Mouse (Mus musculus): ENCODE results near the gene Bub3.
A peak's percentile ranks its signal among the peaks of the same experiment; 100 is the strongest.

Bub3 gene

DNA sequence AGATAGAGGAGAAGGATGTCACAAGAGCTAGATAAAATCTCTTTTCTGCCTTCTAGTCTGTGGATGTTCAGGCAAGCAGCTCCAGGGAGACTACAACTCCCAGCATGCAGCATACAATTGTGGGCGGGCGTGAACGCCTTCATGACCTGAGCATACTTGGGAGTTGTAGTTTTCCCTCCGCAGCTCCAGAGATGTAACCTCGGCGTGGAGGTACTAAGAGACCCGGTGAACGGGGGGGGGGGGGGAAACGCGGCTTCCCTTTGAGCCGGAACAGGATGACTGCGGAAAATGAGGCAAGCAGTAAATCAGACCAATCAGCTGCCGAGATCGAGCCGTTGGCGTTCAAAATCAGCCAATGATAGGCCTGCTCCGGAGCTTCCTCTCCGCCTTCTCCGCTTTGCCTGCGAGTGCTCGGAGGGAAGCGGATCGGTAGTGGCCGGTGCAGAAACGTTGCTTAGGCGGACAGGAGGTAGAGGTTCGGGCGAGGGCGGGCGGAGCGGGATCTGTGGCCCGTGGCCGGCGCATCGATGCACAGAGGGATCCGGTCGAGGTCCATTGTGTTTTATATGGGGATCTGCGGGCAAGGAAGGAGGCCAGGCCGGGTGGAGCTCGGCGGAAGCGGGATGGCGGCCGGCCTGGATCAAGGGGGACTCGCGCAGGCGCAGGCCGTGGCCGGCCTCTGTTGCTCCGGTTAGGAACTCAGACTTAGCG, at the start of gene Bub3:
Bub3 (plus strand) TSS at position 237 of the 711 bp plus-strand sequence.
- DNase-seq (ENCODE audit: low read depth, low spot score), result peak; percentile 99

DNA sequence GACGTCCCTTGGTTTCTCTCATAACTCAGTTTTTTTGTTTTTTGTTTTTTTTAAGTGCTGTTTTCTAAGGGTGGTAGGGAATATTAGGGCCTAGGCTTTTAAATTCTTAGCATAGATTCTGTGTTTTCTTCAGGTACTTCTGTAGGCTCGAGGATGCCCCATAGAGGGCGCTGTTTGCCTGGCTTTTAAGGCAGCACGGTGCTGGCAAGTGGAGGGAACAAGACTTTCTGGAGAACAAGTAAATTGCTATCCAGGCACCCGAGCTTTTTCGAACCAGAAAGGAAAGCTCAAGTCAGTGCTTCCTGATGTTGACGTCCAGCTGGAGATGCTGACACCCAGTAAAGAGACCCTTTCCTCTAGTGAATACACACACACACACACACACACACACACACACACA, 20.0 kb upstream of the Bub3 start:
- DNase-seq (ENCODE audit: low read depth, low spot score), result peak; percentile 57

DNA sequence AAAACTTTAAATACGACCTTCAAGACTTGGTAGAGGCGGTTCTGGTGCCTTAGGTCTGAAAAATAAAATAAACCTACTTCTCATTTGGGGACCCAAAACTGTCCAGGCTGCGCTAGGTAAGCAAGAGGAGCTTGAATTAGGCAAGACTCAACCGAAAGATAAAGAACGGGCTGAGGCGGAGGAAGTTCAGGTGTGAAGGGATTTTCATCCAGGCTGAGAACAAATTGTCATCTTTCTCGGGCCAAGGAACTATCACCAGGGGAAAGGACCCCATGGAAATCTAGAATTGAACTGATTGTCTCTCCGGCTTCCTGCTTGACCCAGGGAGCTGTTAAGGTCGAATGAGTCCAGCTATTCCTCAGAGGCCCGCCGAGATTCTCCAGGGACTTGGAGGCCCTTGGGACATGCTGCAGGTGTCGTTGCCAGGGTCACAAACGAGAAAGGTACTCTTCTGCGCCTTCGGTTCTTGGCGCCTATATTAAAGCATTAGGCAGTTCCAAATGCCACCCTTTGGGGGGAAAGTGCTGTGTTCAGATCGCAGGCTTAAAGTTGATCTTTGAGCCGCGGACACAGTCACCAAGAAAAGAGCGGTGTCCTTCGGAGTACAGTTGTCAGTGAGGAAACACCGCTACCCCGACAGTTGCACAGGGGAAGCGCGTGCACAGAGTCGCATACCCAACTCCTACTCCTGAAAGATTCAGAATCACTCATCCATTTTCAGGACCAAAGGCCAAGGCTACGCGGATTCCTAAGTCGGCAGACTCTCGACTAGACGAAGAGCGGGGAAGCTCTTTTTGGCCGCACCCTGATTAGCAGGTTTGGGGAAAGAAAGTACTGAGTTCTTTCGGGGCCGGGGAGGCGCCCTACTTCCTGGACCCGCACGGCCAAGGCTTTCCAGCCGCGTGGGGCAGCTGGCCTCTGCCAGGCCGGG, 18.6 kb upstream of the Bub3 start:
- no peak for DNase-seq (ENCODE audit: low read depth, low spot score)

DNA sequence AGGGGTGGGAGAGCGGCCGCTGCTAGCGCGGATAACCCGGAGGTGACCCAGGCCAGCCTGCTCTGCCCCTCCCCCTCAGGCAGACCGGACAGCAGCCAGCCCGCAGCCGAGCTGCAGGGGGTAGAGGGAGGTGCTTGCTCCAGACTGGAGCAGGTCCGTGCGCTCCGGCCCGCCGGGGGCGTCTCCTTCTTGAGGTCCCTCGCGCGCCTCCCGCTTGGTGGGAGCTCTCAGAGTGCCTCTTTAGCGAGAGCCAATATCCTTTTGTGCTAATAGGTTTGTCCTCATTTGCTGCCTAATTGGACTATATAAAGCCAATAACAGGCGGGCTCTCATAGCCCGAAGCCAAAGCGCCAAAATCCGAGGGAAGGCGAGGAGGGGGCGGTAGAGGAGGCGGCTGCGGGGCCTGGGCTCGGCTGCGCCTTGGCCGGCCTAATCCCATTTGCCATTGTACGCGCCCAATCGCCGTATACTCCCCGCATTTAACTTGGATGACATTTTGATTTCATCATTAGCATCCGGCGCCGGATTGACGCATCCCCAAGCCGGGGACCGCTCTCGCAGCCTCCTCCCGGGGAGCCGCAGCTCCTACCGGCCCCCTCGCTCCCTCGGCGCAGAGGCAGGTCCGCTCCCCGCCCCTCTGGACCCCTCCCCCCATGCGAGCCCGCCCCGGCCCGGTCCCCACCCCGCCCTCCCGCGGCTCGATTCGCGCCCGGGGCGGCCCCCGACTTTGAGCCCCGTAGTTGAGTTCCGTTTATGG, 17.7 kb upstream of the Bub3 start, which contains the start of gene Hmx3:
Hmx3 (plus strand) TSS at position 753 of the 757 bp plus-strand sequence.
- no peak for DNase-seq (ENCODE audit: low read depth, low spot score)

DNA sequence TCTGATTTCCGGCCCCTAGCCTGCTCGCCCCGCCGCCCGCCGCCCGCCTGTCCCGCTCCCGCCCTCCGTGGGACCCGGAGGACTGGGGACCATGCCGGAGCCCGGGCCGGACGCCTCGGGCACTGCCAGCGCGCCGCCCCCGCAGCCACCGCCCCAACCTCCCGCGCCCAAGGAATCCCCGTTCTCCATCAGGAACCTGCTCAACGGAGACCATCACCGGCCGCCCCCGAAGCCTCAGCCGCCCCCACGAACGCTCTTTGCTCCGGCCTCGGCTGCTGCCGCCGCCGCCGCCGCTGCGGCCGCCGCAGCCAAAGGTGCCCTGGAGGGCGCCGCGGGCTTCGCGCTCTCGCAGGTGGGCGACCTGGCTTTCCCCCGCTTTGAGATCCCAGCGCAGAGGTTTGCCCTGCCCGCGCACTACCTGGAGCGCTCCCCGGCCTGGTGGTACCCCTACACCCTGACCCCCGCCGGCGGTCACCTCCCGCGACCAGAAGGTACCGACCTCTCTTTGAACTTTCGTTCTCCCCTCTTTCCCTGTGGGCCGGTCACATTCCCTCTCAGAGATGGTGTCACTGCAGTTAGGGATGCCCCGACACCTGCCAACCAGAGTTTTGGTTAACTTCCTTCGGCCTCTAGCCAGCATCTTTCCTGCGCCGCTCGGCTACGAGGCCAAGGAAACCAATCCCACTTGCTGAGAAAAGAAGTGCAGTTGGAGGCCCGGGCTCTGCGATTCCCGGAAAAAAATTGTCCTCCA, 17.0 kb upstream of the Bub3 start:
- DNase-seq (ENCODE audit: low read depth, low spot score), result no peak

DNA sequence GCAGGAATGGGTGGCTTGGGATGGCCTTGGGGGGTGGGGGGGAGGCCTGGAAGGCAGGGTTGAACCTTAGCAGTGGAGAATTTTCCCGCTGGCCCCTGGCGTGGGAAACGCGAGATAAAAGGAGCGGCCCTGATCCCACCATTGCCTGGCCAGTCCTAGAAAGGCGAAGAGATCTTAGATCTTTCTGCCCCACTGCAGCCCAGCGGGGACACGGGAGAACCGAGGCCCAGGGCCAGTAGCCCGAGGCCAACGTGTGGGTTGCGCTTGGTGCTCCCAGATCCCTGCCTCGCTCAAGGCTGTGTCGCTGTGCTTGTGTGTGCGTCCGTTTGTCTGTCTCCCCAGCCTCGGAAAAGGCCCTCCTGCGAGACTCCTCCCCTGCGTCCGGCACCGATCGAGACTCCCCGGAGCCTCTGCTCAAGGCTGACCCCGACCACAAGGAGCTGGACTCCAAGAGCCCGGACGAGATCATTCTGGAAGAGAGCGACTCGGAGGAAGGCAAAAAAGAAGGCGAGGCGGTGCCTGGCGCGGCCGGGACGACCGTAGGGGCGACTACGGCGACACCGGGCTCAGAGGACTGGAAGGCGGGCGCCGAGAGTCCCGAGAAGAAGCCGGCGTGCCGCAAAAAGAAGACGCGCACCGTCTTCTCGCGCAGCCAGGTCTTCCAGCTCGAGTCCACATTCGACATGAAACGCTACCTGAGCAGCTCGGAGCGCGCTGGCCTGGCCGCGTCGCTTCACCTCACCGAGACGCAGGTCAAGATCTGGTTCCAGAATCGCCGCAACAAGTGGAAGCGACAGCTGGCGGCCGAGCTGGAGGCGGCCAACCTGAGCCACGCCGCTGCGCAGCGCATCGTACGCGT, 16.2 kb upstream of the Bub3 start:
- DNase-seq (ENCODE audit: low read depth, low spot score), result no peak

DNA sequence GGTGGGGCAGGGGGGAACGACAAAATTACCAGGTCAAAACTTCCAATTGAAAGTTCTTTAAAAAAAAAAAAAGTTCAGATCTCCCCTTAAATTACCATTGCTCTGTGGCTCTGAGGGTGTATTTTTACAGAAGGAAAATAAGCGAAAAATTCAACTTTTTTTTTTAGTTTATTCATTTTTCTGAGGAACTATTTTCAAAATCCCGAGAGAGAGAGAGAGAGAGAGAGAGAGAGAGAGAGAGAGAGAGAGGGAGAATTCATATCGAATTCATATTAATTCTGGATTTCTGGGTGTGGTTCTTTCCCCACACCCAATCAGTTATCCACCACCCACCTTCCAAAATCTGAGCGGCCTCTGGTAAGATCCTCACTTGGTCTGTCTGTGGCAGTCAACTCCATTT, 15.2 kb upstream of the Bub3 start:
- DNase-seq (ENCODE audit: low read depth, low spot score), result no peak

DNA sequence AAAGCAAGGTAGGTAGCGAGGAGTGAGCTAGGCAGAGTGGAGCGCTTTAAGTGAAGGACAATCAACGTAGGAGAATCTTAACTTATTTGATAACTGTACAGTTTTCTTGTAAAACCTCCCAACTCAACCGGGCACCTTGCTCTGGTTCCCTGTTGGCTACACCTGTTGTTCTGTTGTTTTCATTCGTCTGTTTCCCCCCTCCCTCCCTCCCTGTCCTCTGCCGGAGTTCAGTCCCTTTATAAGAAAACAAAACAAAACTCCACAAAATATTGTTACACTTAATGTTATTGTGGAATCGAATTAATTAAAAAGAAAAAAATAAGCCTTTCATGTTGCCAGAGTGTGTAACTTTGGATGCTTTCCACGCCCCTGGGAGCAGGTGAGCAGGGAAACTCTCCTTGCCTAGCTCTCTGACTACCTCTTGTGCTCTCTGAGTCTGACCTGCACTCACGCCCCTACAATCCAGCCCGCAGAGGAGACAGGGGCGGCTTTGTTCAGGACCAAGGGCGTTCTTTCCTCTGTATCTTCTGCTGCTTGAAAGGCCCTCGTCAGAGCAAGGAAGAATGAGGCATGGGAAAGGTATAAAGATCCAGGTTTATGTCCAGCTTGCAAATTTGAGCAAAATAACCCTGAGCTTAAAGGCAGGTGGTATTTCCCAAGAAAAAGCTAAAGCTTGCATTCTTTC, 14.2 kb upstream of the Bub3 start:
- DNase-seq (ENCODE audit: low read depth, low spot score), result no peak

DNA sequence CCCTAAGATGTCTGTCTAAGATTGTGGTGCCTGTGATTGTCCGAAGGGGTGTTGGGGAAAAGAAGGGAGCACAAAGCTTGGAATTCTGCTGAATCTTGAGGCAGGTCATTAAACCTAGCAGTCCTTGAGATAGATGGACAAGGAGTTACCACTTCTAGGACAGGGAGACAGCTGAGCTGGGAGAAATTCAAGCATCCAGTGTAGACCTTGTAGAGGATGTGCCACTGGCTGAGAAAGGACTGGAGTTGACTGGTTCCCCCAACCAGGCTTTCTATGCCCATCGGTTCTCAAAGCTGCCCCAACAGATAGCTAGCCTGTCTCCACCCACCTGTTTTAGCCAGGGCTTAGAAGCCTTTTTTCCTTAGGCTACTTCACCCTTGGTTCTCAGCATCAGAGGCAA, 13.6 kb upstream of the Bub3 start:
- no peak for DNase-seq (ENCODE audit: low read depth, low spot score)

DNA sequence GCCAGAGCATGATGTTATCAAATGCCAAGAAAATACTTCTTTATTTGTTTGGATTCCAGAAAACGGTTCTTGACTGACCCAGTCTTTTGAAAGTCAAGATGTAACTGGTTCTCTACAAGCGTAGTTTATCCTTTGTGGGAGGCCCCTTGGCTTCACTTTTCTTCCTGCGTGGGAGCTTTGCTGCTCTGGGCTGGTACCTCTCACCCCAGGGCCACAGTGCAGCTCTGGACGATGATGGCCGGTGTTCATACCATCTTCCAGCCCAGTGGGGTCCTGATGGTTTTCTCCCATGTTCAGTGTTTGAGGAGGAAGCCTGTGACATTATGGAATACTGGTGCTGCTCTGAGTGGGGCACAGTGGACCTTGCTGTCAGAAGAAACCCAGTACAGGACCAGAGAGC, 12.5 kb upstream of the Bub3 start:
- DNase-seq (ENCODE audit: low read depth, low spot score), result no peak

DNA sequence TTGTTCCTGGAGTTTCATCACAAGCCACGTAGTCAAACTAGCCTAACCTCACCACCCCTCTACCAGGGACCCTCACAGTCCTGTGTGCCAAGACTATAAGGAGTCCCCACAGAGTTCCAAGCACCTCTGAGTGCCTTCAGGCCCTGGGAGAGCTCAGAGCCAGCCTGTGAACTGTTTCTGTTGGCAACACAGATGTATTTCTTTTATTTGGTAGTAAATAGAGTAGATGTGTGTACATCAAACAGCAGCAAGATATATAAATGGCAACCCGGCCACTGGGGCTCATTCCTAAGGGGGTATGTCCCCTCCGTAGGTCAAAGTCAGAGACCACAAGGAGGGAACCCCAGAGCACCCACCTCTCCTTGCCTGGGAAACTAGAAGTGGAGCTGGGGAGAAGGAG, 11.5 kb upstream of the Bub3 start, which contains the start of gene Hmx2:
Hmx2 (plus strand) TSS at position 301 of the 400 bp plus-strand sequence.
- no peak for DNase-seq (ENCODE audit: low read depth, low spot score)

DNA sequence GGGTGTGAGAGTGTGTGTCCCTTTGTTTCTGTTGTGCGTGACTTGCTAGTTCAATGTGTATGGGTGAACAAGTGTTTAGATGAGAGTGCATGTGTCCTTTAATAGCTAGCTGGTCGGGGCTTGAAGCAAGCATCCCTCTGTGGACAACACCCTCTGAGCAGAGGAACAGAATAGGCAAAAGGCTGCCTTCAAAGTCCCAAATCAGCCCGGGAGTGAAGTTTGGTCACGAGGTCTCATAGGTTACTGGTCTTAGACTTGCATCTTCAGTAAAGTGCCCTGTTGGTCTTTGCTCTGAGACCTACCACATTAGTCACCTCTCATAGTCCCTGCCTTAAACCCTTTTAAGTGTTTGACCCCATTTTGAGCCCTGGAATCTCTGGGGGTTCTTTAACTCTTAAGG, 8.6 kb upstream of the Bub3 start:
- no peak for DNase-seq (ENCODE audit: low read depth, low spot score)

DNA sequence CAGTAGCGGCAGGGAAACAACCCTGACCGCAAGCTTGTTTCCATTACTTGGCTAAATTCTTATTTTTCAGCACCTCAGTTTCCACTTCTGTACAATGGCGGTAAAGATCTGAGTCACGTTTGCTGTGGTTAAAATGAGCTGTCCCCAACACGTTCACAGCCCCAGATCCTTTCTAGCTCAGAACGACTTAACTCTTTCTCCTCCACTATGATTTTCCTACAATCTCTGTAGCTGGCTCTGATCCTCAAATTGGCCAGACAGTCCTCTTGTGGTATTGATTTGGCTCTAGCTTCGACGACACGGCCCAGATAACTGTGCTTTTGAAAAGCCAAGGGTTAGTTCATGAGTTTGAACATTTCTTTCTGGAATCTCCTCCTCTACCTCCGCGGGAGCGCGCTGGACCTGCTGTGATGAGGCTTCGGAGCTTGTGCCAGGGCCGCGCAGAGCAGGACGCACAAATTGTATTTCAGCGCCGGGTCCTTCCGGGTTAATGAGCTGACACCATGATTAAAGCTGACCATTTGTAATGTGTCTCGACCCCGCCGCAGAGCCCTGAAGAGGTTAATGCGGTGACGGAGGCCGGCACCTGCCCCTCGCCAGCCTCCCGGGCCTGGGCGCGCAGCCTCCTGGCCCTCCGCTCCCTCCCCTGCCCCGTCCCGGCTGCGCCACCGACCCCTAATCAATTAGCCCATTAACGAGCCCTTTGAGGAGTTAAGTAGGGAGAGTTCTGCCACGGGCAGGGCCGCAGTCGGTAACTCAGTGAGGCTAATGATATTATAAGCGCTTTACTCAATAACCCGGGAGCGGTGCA, 7.9 kb upstream of the Bub3 start:
- DNase-seq (ENCODE audit: low read depth, low spot score), result no peak

DNA sequence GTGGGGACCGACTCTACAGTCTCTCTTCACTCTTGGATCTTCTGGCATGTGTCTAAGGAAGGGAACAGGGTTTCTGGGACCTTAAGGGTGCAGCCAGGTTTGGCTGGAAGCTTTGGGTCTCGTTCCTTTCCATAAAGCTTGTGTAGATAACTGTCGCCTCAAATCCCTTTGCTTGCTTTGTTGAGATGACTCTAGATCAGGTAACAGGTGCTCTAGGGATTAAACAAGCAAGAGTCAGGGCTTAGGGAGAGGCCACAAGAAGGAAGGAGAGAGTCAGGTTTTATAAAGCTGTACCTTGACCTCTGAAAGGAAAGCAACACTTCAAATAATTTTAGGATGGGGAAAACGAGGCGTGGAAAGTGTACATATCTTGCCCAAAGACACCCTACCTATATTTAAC, 7.2 kb upstream of the Bub3 start:
- no peak for DNase-seq (ENCODE audit: low read depth, low spot score)

DNA sequence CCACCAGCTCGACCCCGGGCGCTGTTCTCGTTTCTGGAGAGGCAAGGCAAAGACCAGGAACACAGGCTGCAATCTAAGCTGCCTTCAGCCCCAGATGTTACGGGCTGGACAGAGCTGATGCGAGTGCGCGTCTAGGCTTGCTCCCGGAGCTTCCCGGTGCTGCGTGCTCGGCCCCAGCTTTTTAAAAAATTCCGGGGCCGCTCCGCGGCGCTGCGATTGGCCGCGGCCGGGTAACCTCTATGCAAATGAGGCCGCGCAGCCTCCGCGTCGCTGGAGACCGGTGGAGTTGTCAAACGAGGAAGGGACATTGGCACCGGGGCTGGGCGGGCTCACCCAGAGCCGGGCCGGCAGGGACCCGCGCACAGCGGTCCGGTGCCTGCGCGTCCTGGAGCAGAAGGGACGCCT, 6.2 kb upstream of the Bub3 start:
- DNase-seq (ENCODE audit: low read depth, low spot score), result no peak

DNA sequence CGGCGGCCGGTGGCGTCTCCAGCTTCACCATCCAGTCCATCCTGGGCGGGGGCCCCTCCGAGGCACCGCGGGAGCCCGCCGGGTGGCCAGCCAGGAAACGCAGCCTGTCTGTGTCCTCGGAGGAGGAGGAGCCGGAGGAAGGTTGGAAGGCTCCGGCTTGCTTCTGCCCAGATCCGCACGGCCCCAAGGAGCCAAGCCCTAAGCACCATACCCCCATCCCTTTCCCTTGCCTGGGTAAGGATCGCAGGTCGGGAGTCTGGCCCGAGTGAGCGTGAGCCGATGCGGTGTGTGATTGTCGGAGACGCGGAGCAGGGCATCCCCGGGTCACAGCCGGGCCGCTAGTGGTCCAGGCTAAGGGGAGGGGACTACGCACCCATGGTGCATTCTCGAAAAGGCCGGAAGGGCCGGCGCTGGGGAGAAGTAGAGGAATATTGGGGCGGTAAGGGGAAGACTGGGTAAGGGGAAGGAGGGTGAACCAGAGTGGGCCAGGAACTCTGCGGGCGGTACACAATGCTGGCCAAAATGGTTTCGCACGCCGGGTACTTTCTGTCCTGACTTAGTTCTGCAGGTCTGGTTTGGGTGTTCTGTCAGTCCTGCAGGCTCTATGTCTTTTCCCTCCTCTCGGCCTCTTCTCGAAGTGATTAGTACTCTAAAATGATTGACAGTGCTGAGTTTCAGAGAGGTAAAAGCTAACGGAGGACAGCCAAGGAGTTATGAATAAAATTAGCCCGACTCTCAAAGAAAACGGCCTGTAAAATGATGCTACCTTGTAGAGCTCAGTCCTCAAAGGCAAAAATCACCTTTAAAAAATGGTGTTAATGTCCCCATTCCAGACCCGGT, 5.5 kb upstream of the Bub3 start:
- no peak for DNase-seq (ENCODE audit: low read depth, low spot score)

DNA sequence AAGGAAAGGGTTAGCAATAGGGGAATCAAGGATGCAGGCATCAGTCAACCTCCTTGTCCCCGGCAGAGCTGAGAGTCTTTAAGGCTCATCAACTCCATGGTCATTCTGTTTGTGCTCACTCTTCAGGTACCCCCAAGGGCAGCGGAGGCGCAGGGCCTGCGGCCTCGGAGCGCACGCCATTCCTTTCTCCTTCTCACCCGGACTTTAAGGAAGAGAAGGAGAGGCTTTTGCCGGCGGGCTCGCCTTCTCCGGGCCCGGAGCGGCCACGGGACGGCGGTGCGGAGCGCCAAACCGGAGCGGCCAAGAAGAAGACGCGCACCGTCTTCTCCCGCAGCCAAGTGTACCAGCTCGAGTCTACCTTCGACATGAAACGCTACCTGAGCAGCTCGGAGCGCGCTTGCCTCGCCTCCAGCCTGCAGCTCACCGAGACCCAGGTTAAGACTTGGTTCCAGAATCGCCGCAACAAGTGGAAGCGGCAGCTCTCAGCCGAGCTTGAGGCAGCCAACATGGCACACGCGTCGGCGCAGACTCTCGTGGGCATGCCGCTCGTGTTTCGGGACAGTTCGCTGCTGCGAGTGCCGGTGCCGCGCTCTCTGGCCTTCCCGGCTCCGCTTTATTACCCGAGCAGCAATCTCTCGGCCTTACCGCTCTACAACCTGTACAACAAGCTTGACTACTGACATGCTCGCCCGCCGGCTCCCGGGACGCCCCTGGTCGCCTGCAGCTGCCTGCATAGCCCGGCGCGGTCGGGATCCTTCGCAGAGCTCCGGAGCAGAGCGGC, 4.5 kb upstream of the Bub3 start:
- no peak for DNase-seq (ENCODE audit: low read depth, low spot score)

Measured in telencephalon, adult 2 months (tissue).